8 mouse cellular contexts compared by ENCODE assay signal in genomic region chr16:18066060-18067009, GRCm38 (mm10). TPM values are rescaled to one million over a fixed set of nuclear protein-coding genes. Genes with fewer than 3 reads are reported as not detected.
DNase-seq lines count a peak whose midpoint lies in the region; ATAC-seq lines count a peak whose summit lies in the region.

No protein-coding gene starts in this region.

- no peaks in the 10 kb centered on the region for H3K9me3 ChIP-seq in embryonic facial prominence, embryonic 11.5 days (replicated peaks; ENCODE audit: control insufficient read depth, low read length)
- H3K9me3 ChIP-seq in limb, embryonic 10.5 days (replicated peaks) = no peaks in the 10 kb centered on the region
- H3K9me3 ChIP-seq in midbrain, embryonic 12.5 days = no peaks in the 10 kb centered on the region

- H3K27ac ChIP-seq in embryonic facial prominence, embryonic 11.5 days (replicated peaks; ENCODE audit: low read depth, low read length) = peak overlapping the region; percentile 87
- H3K27ac ChIP-seq in limb, embryonic 10.5 days = peak overlapping the region; percentile 93
- peak overlapping the region; percentile 96 for H3K27ac ChIP-seq in midbrain, embryonic 12.5 days (replicated peaks)

- peak overlapping the region; percentile 54 for H3K4me2 ChIP-seq in embryonic facial prominence, embryonic 11.5 days (ENCODE audit: low read depth, low read length)
- peak overlapping the region; percentile 67 for H3K4me2 ChIP-seq in midbrain, embryonic 12.5 days (replicated peaks)

- H3K36me3 ChIP-seq in embryonic facial prominence, embryonic 11.5 days (replicated peaks; ENCODE audit: control insufficient read depth, insufficient read depth, low read depth, low read length) = no peaks in the 10 kb centered on the region; the same call in 1 of the 2 replicates
- H3K36me3 ChIP-seq in limb, embryonic 10.5 days = peaks cover 36% of the 10 kb centered on the region
- peaks cover 33% of the 10 kb centered on the region for H3K36me3 ChIP-seq in midbrain, embryonic 12.5 days

- no peaks in the 10 kb centered on the region for H3K4me1 ChIP-seq in embryonic facial prominence, embryonic 11.5 days (ENCODE audit: control insufficient read depth, insufficient read depth, low read length)
- peaks cover 12% of the 10 kb centered on the region for H3K4me1 ChIP-seq in limb, embryonic 10.5 days
- H3K4me1 ChIP-seq in midbrain, embryonic 12.5 days = peaks cover 21% of the 10 kb centered on the region

- H3K4me3 ChIP-seq in embryonic facial prominence, embryonic 11.5 days (ENCODE audit: low read depth, low read length) = peak overlapping the region; percentile 84
- peak overlapping the region; percentile 84 for H3K4me3 ChIP-seq in limb, embryonic 10.5 days
- peak overlapping the region; percentile 91 for H3K4me3 ChIP-seq in midbrain, embryonic 12.5 days

- no peaks in the 10 kb centered on the region for H3K27me3 ChIP-seq in embryonic facial prominence, embryonic 11.5 days (ENCODE audit: control insufficient read depth, insufficient read depth, low read length)
- no peaks in the 10 kb centered on the region for H3K27me3 ChIP-seq in limb, embryonic 10.5 days (ENCODE audit: low read depth, poor library complexity, severe bottlenecking)
- H3K27me3 ChIP-seq in midbrain, embryonic 12.5 days = no peaks in the 10 kb centered on the region

- under 1% methylated on average over 78 of the region's 81 CpGs for WGBS in embryonic facial prominence, embryonic 11.5 days
- WGBS in limb, embryonic 10.5 days = under 1% methylated on average over 81 of the region's 81 CpGs
- 1% methylated on average over 80 of the region's 81 CpGs for WGBS in midbrain, embryonic 12.5 days

- peak; percentile 97 for ATAC-seq in embryonic facial prominence, embryonic 11.5 days (replicated peaks; ENCODE audit: insufficient number of reproducible peaks, low FRiP score, low TSS enrichment, low read depth)
- peak; percentile 98 for ATAC-seq in midbrain, embryonic 12.5 days (ENCODE audit: low FRiP score, low read depth)

- DNase-seq in 3134 (ENCODE audit: extremely low read depth, insufficient read length, low spot score) = peak; percentile 93
- peak; percentile 97 for DNase-seq in adrenal gland, postnatal 25 days
- peak; percentile 96 for DNase-seq in embryonic facial prominence, embryonic 11.5 days (ENCODE audit: low spot score)
- peak; percentile 99 for DNase-seq in heart, adult 11 months
- peak; percentile 94 for DNase-seq in kidney, adult 18-20 months
- DNase-seq in limb, embryonic 10.5 days (ENCODE audit: low spot score) = peak; percentile 98
- peak; percentile 86 for DNase-seq in skeletal muscle tissue, adult 2 months (ENCODE audit: low read depth, low spot score)

- H3K9ac ChIP-seq in embryonic facial prominence, embryonic 11.5 days (replicated peaks; ENCODE audit: low read length) = peak overlapping the region; percentile 87
- peak overlapping the region; percentile 92 for H3K9ac ChIP-seq in midbrain, embryonic 12.5 days (replicated peaks)

RNA-seq across cellular contexts. Expression of gene Dgcr6, which starts 13.7 kb away (rescaled TPM):
- 71.9 and 82.3 TPM in 2 replicates for total RNA-seq in adrenal gland, postnatal 25 days (2021)
- 118 and 130 TPM in 2 replicates for polyA plus RNA-seq in embryonic facial prominence, embryonic 11.5 days (2014; fragmentation: Nextera tagmentation; extraction: Ambion mirVana)
- 160 and 168 TPM in 2 replicates for polyA plus RNA-seq in limb, embryonic 10.5 days (2016; fragmentation: Nextera tagmentation; extraction: Ambion mirVana)
- 144 TPM in 2 replicates for polyA plus RNA-seq in midbrain, embryonic 12.5 days (2016; fragmentation: Nextera tagmentation; extraction: Ambion mirVana)

RNA-seq across cellular contexts. Expression of gene Prodh, which starts 23.7 kb away (rescaled TPM):
- total RNA-seq in adrenal gland, postnatal 25 days (2021) = 41.8 and 67.7 TPM in 2 replicates
- 10.4 and 11.0 TPM in 2 replicates for polyA plus RNA-seq in embryonic facial prominence, embryonic 11.5 days (2014; fragmentation: Nextera tagmentation; extraction: Ambion mirVana)
- 16.6 and 19.4 TPM in 2 replicates for polyA plus RNA-seq in limb, embryonic 10.5 days (2016; fragmentation: Nextera tagmentation; extraction: Ambion mirVana)
- 6.8 and 8.7 TPM in 2 replicates for polyA plus RNA-seq in midbrain, embryonic 12.5 days (2016; fragmentation: Nextera tagmentation; extraction: Ambion mirVana)

Comparison
In these comparisons a context has a peak if more than half of its experiments do, and no peak if none do; other contexts are left out.
1. Peak in every context shown above with its lines: DNase-seq, ATAC-seq, H3K4me3 ChIP-seq and H3K27ac ChIP-seq.